Mouse (Mus musculus) liver, embryonic 14.5 days (tissue): ENCODE measurements around the gene Lrrc8d. TPM values are rescaled to one million over a fixed set of nuclear protein-coding genes. Genes with fewer than 3 reads are reported as not detected.

Experiments used
- ATAC-seq: fragments of 200-750 bp; cut with Nextera tagmentation; 2 replicates; pipeline ENCODE4 v1.8.0; 2017; ENCODE audit warnings: moderate number of reproducible peaks, mild to moderate bottlenecking, moderate library complexity; ENCODE audit not compliant: insufficient read depth
- DNase-seq, 3 experiments: peaks; one replicate each; pipeline ENCODE4 v3.0.0-alpha.2; 2012 to 2013; ENCODE audit warnings: low read depth in 3 of 3, low spot score in 3 of 3
- H3K27ac ChIP-seq: fragments of 300-500 bp; sonication (generic); 2 replicates; pipeline ENCODE4 v1.5.1; 2014; ENCODE audit warnings: moderate library complexity, mild to moderate bottlenecking, control low read depth, inconsistent platforms
- H3K27me3 ChIP-seq: fragments of 300-500 bp; sonication (generic); 2 replicates; pipeline ENCODE4 v1.6.1; 2014; ENCODE audit warnings: mild to moderate bottlenecking, low read length, moderate library complexity; ENCODE audit not compliant: control insufficient read depth, insufficient read depth
- H3K36me3 ChIP-seq: fragments of 300-500 bp; sonication (generic); replicated peaks from 2 replicates; pipeline ENCODE4 v1.6.1; 2014; ENCODE audit warnings: low read depth; ENCODE audit not compliant: control insufficient read depth, insufficient read depth
- H3K4me1 ChIP-seq, 2 experiments: fragments of 200-500 bp in 1 of 2; fragments of 300-500 bp in 1 of 2; sonication (generic) in 1 of 2; replicated peaks; 2 replicates each; pipeline ENCODE4 v1.6.1; 2012 to 2014; ENCODE audit warnings: antibody characterized with exemption in 1 of 2, inconsistent platforms in 1 of 2, low read length in 1 of 2; ENCODE audit not compliant: control insufficient read depth in 2 of 2, insufficient read depth in 2 of 2
- H3K4me2 ChIP-seq: fragments of 300-500 bp; sonication (generic); 2 replicates; pipeline ENCODE4 v1.6.1; 2014; ENCODE audit warnings: low read depth, mild to moderate bottlenecking, control low read depth, moderate library complexity
- H3K4me3 ChIP-seq, 2 experiments: fragments of 200-500 bp in 1 of 2; fragments of 300-500 bp in 1 of 2; sonication (generic) in 1 of 2; 2 replicates each; pipeline ENCODE4 v1.5.1; 2012 to 2014; ENCODE audit warnings: low read depth in 2 of 2, low read length in 2 of 2, mild to moderate bottlenecking in 2 of 2, control low read depth in 1 of 2, inconsistent platforms in 1 of 2, moderate library complexity in 1 of 2; ENCODE audit not compliant: insufficient read depth in 1 of 2
- H3K9ac ChIP-seq: fragments of 300-500 bp; sonication (generic); replicated peaks from 2 replicates; pipeline ENCODE4 v1.6.1; 2014; ENCODE audit warnings: mild to moderate bottlenecking, control low read depth, moderate library complexity
- H3K9me3 ChIP-seq: fragments of 300-500 bp; sonication (generic); 2 replicates; pipeline ENCODE4 v1.6.1; 2016; ENCODE audit warnings: low read length, mixed read lengths; ENCODE audit not compliant: control insufficient read depth
- CTCF ChIP-seq: IDR thresholded peaks from 2 replicates; pipeline ENCODE4 v1.5.1; 2016; ENCODE audit warnings: antibody characterized with exemption, low read depth, control low read depth
- EP300 ChIP-seq: IDR thresholded peaks from 2 replicates; pipeline ENCODE4 v1.6.1; 2016; ENCODE audit warnings: antibody characterized with exemption, low read depth
- WGBS: fragments of 180-500 bp; shearing (Covaris S2); extraction: QIAGEN DNeasy Blood & Tissue Kit; methylation state at CpG from one replicate; pipeline ENCODE4 v1.1.7; 2014; ENCODE audit not compliant: insufficient replicate concordance; 5-methylcytosine and 5-hydroxymethylcytosine counted together
- polyA plus RNA-seq, 2 experiments: library from polyadenylated mRNA; depleted of rRNA in 1 of 2; stranded (reverse) in 1 of 2; unstranded in 1 of 2; fragments of >200 nt; fragmentation: Nextera tagmentation in 1 of 2; extraction: Ambion mirVana in 1 of 2; gene quantifications; 2 replicates each; pipeline versions ENCODE4 v1.2.1 to v1.2.3; 2012 to 2014

The Lrrc8d gene
- polyA plus RNA-seq, 2 experiments = 3.3 to 7.8 TPM

GRCm38 (mm10) chr5:105778189-105778588 is 78.4 kb downstream of the Lrrc8d start:
- TF ChIP-seq EP300 (no peak), CTCF (no peak)
- ATAC-seq (peak; percentile 29; the same call in 1 of the 2 replicates), DNase-seq (no peak)
- WGBS = 77% methylated on average over 8 of the region's 8 CpGs
- no peak overlapping the region for H3K4me3 ChIP-seq
- H3K27me3 ChIP-seq = no peaks in the 10 kb centered on the region
- H3K36me3 ChIP-seq = no peaks in the 10 kb centered on the region
- H3K4me2 ChIP-seq = 0 out of 2 replicates have a peak overlapping the region, but pooled peaks have one; percentile 24
- peaks cover 0 to 3% of the 10 kb centered on the region in 2 experiments; a peak in 1 of 4 replicates for H3K4me1 ChIP-seq
- H3K9me3 ChIP-seq = no peaks in the 10 kb centered on the region
- H3K27ac ChIP-seq = no peak overlapping the region
- no peak overlapping the region for H3K9ac ChIP-seq

GRCm38 (mm10) chr5:105778723-105779122 is 79.0 kb downstream of the Lrrc8d start:
- TF ChIP-seq EP300 (no peak), CTCF (no peak)
- no peak overlapping the region for H3K4me2 ChIP-seq
- DNase-seq (no peak), ATAC-seq (no peak)
- no peaks in the 10 kb centered on the region for H3K36me3 ChIP-seq
- H3K9ac ChIP-seq = no peak overlapping the region
- H3K9me3 ChIP-seq = no peaks in the 10 kb centered on the region
- H3K4me1 ChIP-seq = peaks cover 0 to 3% of the 10 kb centered on the region in 2 experiments; a peak in 1 of 4 replicates
- no peak overlapping the region for H3K27ac ChIP-seq
- 40% methylated on average over 3 of the region's 3 CpGs for WGBS
- H3K4me3 ChIP-seq = no peak overlapping the region
- H3K27me3 ChIP-seq = no peaks in the 10 kb centered on the region

- 70% methylated on average over 5 of the region's 5 CpGs for WGBS
- H3K27me3 ChIP-seq = no peaks in the 10 kb centered on the region
- no peak for ATAC-seq
- no peak overlapping the region for H3K9ac ChIP-seq
- H3K4me1 ChIP-seq = peaks cover 0 to 3% of the 10 kb centered on the region in 2 experiments; a peak in 1 of 4 replicates
- no peak overlapping the region for H3K4me2 ChIP-seq
- DNase-seq = no peak
- H3K27ac ChIP-seq = no peak overlapping the region
- no peaks in the 10 kb centered on the region for H3K9me3 ChIP-seq
- TF ChIP-seq EP300 (no peak), CTCF (no peak)
- H3K36me3 ChIP-seq = no peaks in the 10 kb centered on the region
- H3K4me3 ChIP-seq = no peak overlapping the region
Measured at GRCm38 (mm10) chr5:105779331-105779730, 79.6 kb downstream of the Lrrc8d start.

- no peaks in the 10 kb centered on the region for H3K27me3 ChIP-seq
- no peak for TF ChIP-seq EP300
- TF ChIP-seq CTCF = no peak
- no peaks in the 10 kb centered on the region for H3K9me3 ChIP-seq
- H3K9ac ChIP-seq = no peak overlapping the region
- H3K4me2 ChIP-seq = no peak overlapping the region
- 0 out of 4 replicates have a peak, but pooled peaks cover 0 to 2% of the 10 kb centered on the region in 2 experiments for H3K4me1 ChIP-seq
- ATAC-seq (no peak), DNase-seq (no peak)
- no peak overlapping the region for H3K4me3 ChIP-seq
- H3K27ac ChIP-seq = no peak overlapping the region
- 99% methylated on average over 13 of the region's 13 CpGs for WGBS
- H3K36me3 ChIP-seq = no peaks in the 10 kb centered on the region
Measured at GRCm38 (mm10) chr5:105783848-105784247, 84.1 kb downstream of the Lrrc8d start.

GRCm38 (mm10) chr5:105784724-105785123 is 85.0 kb downstream of the Lrrc8d start:
- Histone ChIP-seq H3K36me3 (no peaks in the 10 kb centered on the region), H3K4me3 (no peak overlapping the region), H3K4me1 (peaks cover 0 to 2% of the 10 kb centered on the region in 2 experiments; a peak in 1 of 4 replicates), H3K27ac (no peak overlapping the region), H3K9me3 (no peaks in the 10 kb centered on the region), H3K27me3 (no peaks in the 10 kb centered on the region), H3K9ac (no peak overlapping the region), H3K4me2 (no peak overlapping the region)
- WGBS = 72% methylated on average over 10 of the region's 10 CpGs
- ATAC-seq (no peak), DNase-seq (no peak)
- TF ChIP-seq EP300 = no peak
- TF ChIP-seq CTCF = no peak
